ENCODE assay signal across 8 mouse cellular contexts in the genomic region with DNA sequence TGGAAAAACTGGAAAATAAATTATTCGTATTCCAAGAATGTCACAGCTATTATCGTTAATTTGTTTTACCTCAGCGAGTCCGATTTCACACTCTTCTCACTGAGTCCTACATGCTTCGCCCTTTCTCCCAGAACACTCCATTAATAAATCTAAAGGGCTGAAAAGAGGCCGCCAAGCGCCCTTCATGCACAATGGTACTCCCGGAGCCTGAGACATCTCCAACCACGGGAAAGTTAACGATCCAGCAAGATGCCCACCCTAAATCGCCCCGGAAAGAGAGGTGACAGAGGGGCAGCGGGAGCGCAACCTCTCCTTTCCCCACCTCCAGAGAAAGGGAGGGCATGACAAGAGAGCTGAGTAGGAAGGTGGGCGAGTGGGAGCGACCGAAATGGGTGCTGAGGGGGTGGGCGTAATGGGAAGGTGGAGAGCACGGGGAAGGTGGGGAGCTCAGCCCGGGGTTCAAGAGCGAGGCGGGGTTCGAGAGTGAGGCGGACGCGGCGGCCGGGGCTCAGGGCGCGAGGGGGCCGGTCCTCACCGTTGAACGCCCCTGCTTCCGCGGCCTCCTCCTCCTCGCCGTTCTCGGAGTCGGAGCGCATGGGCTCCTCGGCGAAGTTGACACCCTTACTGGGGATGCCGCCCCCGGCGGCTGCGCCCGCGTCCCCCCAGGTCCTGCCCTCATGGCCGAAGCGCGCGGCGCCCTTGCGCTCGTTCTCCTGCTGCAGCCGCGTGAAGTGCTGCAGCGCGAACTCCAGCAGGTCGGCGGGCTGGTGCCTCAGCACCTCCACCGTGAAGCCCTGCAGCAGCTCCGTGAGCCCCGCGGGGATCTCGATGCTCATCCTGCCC. TPM values are rescaled to one million over a fixed set of nuclear protein-coding genes. Genes with fewer than 3 reads are reported as not detected.
DNase-seq lines count a peak whose midpoint lies in the region; ATAC-seq lines count a peak whose summit lies in the region.

No protein-coding gene starts in this region.

- H3K9me3 ChIP-seq in heart, embryonic 11.5 days (replicated peaks; ENCODE audit: control insufficient read depth, low read length), result no peaks in the 10 kb centered on the region
- no peaks in the 10 kb centered on the region for H3K9me3 ChIP-seq in forebrain, embryonic 13.5 days (replicated peaks)
- no peaks in the 10 kb centered on the region for H3K9me3 ChIP-seq in intestine, embryonic 16.5 days (ENCODE audit: control insufficient read depth, low read length)
- no peaks in the 10 kb centered on the region for H3K9me3 ChIP-seq in midbrain, embryonic 13.5 days

- H3K4me3 ChIP-seq in heart, embryonic 11.5 days (ENCODE audit: low read depth, low read length), result peak overlapping the region; percentile 59
- peak overlapping the region; percentile 84 for H3K4me3 ChIP-seq in forebrain, embryonic 13.5 days
- peak overlapping the region; percentile 72 for H3K4me3 ChIP-seq in intestine, embryonic 16.5 days (ENCODE audit: low read length)
- peak overlapping the region; percentile 93 for H3K4me3 ChIP-seq in midbrain, embryonic 13.5 days (replicated peaks)

- DNase-seq in heart, adult 9 months (ENCODE audit: low spot score in 2 of 2), result no peak
- DNase-seq in 3T3-L1 (ENCODE audit: low read depth, low spot score) (peak; percentile 58), WW6 (ENCODE audit: low read depth, low spot score) (peak; percentile 33)
- no peak for DNase-seq in c-Kit-positive CD71-positive TER-119-positive erythroid progenitor cells, embryonic 14.5 days (ENCODE audit: low spot score)

- H3K27ac ChIP-seq in heart, embryonic 11.5 days (ENCODE audit: low read depth, low read length), result peak overlapping the region; percentile 79
- H3K27ac ChIP-seq in forebrain, embryonic 13.5 days, result peak overlapping the region; percentile 98
- peak overlapping the region; percentile 93 for H3K27ac ChIP-seq in intestine, embryonic 16.5 days (ENCODE audit: low read length)
- H3K27ac ChIP-seq in midbrain, embryonic 13.5 days, result peak overlapping the region; percentile 99

- H3K9ac ChIP-seq in heart, embryonic 11.5 days (ENCODE audit: low read depth, low read length), result peak overlapping the region; percentile 86
- H3K9ac ChIP-seq in forebrain, embryonic 13.5 days, result peak overlapping the region; percentile 97
- peak overlapping the region; percentile 77 for H3K9ac ChIP-seq in intestine, embryonic 16.5 days (ENCODE audit: low read depth, low read length)
- peak overlapping the region; percentile 96 for H3K9ac ChIP-seq in midbrain, embryonic 13.5 days (replicated peaks)

- ATAC-seq in heart, embryonic 11.5 days (replicated peaks; ENCODE audit: insufficient number of reproducible peaks, low FRiP score, low TSS enrichment), result peak; percentile 66
- ATAC-seq in forebrain, embryonic 13.5 days, result peak; percentile 77
- ATAC-seq in intestine, embryonic 16.5 days, result peak; percentile 85
- ATAC-seq in midbrain, embryonic 13.5 days, result peak; percentile 82; the same call in 1 of the 2 replicates

- H3K27me3 ChIP-seq in heart, embryonic 11.5 days (ENCODE audit: control insufficient read depth, insufficient read depth, low read length), result no peaks in the 10 kb centered on the region; the same call in 1 of the 2 replicates
- no peaks in the 10 kb centered on the region for H3K27me3 ChIP-seq in forebrain, embryonic 13.5 days
- H3K27me3 ChIP-seq in intestine, embryonic 16.5 days (replicated peaks; ENCODE audit: control insufficient read depth, insufficient read depth, low read length), result no peaks in the 10 kb centered on the region
- H3K27me3 ChIP-seq in midbrain, embryonic 13.5 days, result no peaks in the 10 kb centered on the region

- no peaks in the 10 kb centered on the region for H3K36me3 ChIP-seq in heart, embryonic 11.5 days (ENCODE audit: control insufficient read depth, insufficient read depth, low read length)
- H3K36me3 ChIP-seq in forebrain, embryonic 13.5 days (ENCODE audit: poor library complexity, severe bottlenecking), result 0 out of 2 replicates have a peak, but pooled peaks cover 4% of the 10 kb centered on the region
- no peaks in the 10 kb centered on the region for H3K36me3 ChIP-seq in intestine, embryonic 16.5 days (ENCODE audit: control insufficient read depth, insufficient read depth, low read length)
- H3K36me3 ChIP-seq in midbrain, embryonic 13.5 days, result 0 out of 2 replicates have a peak, but pooled peaks cover 4% of the 10 kb centered on the region

- H3K4me1 ChIP-seq in heart, embryonic 11.5 days (ENCODE audit: control insufficient read depth, insufficient read depth, low read length), result 0 out of 2 replicates have a peak, but pooled peaks cover 4% of the 10 kb centered on the region
- peaks cover 33% of the 10 kb centered on the region for H3K4me1 ChIP-seq in forebrain, embryonic 13.5 days
- H3K4me1 ChIP-seq in intestine, embryonic 16.5 days (ENCODE audit: control insufficient read depth, insufficient read depth, low read length), result peaks cover 9% of the 10 kb centered on the region; the same call in 1 of the 2 replicates
- H3K4me1 ChIP-seq in midbrain, embryonic 13.5 days (replicated peaks), result peaks cover 37% of the 10 kb centered on the region

- under 1% methylated on average over 52 of the region's 66 CpGs for WGBS in heart, embryonic 11.5 days (ENCODE audit: insufficient replicate concordance)
- under 1% methylated on average over 50 of the region's 66 CpGs for WGBS in forebrain, embryonic 13.5 days
- under 1% methylated on average over 50 of the region's 66 CpGs for WGBS in intestine, embryonic 16.5 days
- under 1% methylated on average over 66 of the region's 66 CpGs for WGBS in midbrain, embryonic 13.5 days

- peak overlapping the region; percentile 70 for H3K4me2 ChIP-seq in heart, embryonic 11.5 days
- peak overlapping the region; percentile 71 for H3K4me2 ChIP-seq in forebrain, embryonic 13.5 days
- peak overlapping the region; percentile 97 for H3K4me2 ChIP-seq in intestine, embryonic 16.5 days (ENCODE audit: low read depth, low read length)
- H3K4me2 ChIP-seq in midbrain, embryonic 13.5 days (replicated peaks), result peak overlapping the region; percentile 66

RNA-seq across cellular contexts. Expression of gene Prkar2b, which starts 0.6 kb away (rescaled TPM):
- 20.6 and 20.7 TPM in 2 replicates for polyA plus RNA-seq in heart, embryonic 11.5 days (2014; fragmentation: Nextera tagmentation; extraction: Ambion mirVana)
- polyA plus RNA-seq in forebrain, embryonic 13.5 days (2015; fragmentation: Nextera tagmentation; extraction: Ambion mirVana), result 65.4 and 70.5 TPM in 2 replicates
- 11.5 and 12.7 TPM in 2 replicates for polyA plus RNA-seq in intestine, embryonic 16.5 days (2015; fragmentation: Nextera tagmentation; extraction: Ambion mirVana)
- 103 and 105 TPM in 2 replicates for polyA plus RNA-seq in midbrain, embryonic 13.5 days (2015; fragmentation: Nextera tagmentation; extraction: Ambion mirVana)

Comparison
In these comparisons a context has a peak if more than half of its experiments do, and no peak if none do; other contexts are left out.
1. DNase-seq: peak in 3T3-L1 (single experiment) and WW6 (single experiment); none in heart, adult 9 months (0 of 2) and c-Kit-positive CD71-positive TER-119-positive erythroid progenitor cells, embryonic 14.5 days (single experiment).
2. Peak in every context shown above with its lines, with median percentiles within 50 percentile points of each other: ATAC-seq, H3K27ac ChIP-seq, H3K4me2 ChIP-seq, H3K4me3 ChIP-seq and H3K9ac ChIP-seq.